ENCODE assay signal across 8 mouse cellular contexts in the genomic region with DNA sequence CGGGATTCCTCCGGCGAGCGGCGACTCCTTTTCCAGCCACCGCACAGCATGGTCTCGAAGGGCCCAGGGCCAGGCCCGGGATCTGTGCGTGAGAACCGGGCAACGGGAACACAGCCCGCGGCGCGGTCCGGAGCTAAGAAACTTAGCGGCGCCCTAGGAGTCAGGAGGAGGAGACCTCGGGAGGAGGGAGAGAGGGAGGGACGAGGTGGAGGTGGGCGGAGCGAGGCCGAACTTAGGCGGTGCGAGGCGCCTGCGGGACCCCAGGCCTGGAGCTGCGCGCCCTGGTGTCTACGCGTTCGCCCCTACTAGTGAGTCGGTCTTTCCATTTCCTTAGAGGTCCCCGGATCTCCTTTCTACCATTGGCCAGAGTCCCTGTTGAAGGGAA. TPM values are rescaled to one million over a fixed set of nuclear protein-coding genes. Genes with fewer than 3 reads are reported as not detected.
A peak's percentile ranks its signal among the peaks of the same experiment; 100 is the strongest.
DNase-seq lines count a peak whose midpoint lies in the region; ATAC-seq lines count a peak whose summit lies in the region.

Plcd3 (minus strand) TSS at position 178 of the 385 bp plus-strand sequence.
Acbd4 (plus strand) TSS at position 202 of the 385 bp plus-strand sequence.

- peaks cover 9% of the 10 kb centered on the region; the same call in 1 of the 2 replicates for H3K27me3 ChIP-seq in hindbrain, embryonic 16.5 days (replicated peaks; ENCODE audit: control insufficient read depth, insufficient read depth, low read length)
- peaks cover 57% of the 10 kb centered on the region for H3K27me3 ChIP-seq in megakaryocyte, embryonic 14.5 days (replicated peaks)

- H3K27ac ChIP-seq in hindbrain, embryonic 16.5 days (ENCODE audit: low read depth, low read length) = no peak within 1 kb of the TSS

- H3K9me3 ChIP-seq in hindbrain, embryonic 16.5 days (ENCODE audit: control insufficient read depth, low read length) = no peaks in the 10 kb centered on the region
- H3K9me3 ChIP-seq in megakaryocyte, embryonic 14.5 days = no peaks in the 10 kb centered on the region

- peak within 1 kb of the TSS; percentile 76 for H3K4me2 ChIP-seq in hindbrain, embryonic 16.5 days (ENCODE audit: low read length)

- ATAC-seq in common myeloid progenitor, adult 5-6 weeks (replicated peaks; ENCODE audit: low read depth, poor library complexity, severe bottlenecking) = peak; percentile 40
- peak; percentile 48 for ATAC-seq in hindbrain, embryonic 16.5 days

- WGBS in hindbrain, embryonic 16.5 days = under 1% methylated on average over 34 of the region's 34 CpGs

- peak within 1 kb of the TSS; percentile 49 for H3K4me3 ChIP-seq in hindbrain, embryonic 16.5 days (ENCODE audit: low read length)
- peak within 1 kb of the TSS; percentile 97 for H3K4me3 ChIP-seq in megakaryocyte, embryonic 14.5 days (replicated peaks)

- DNase-seq in adrenal gland, adult 18-20 months (ENCODE audit: low spot score in 2 of 2) = peak; percentile 85 to 87
- peak; percentile 80 for DNase-seq in gastrocnemius, postnatal 10 days
- DNase-seq in left cerebral cortex, postnatal 14 days (ENCODE audit: low spot score in 2 of 2) = peak; percentile 58 to 70
- DNase-seq in right cerebral cortex, postnatal 14 days = peak; percentile 54
- DNase-seq in yolk sac, embryonic 10.5 days (ENCODE audit: low spot score) = peak; percentile 88

- intact Hi-C loops in left cerebral cortex, postnatal 14 days (cut with DNase I) = loop anchor here (5.0 kb wide), 1 partner anchor 221 kb away; no protein-coding TSS in a partner anchor

- no peaks in the 10 kb centered on the region for H3K36me3 ChIP-seq in hindbrain, embryonic 16.5 days (ENCODE audit: control insufficient read depth, insufficient read depth, low read length)
- peaks cover 23% of the 10 kb centered on the region for H3K36me3 ChIP-seq in megakaryocyte, embryonic 14.5 days (replicated peaks; ENCODE audit: low read length)

- peaks cover 16% of the 10 kb centered on the region for H3K4me1 ChIP-seq in hindbrain, embryonic 16.5 days (ENCODE audit: control insufficient read depth, insufficient read depth, low read depth, low read length)
- H3K4me1 ChIP-seq in megakaryocyte, embryonic 14.5 days = peaks cover 55% of the 10 kb centered on the region

- H3K9ac ChIP-seq in hindbrain, embryonic 16.5 days (ENCODE audit: low read depth, low read length) = peak within 1 kb of the TSS; percentile 41

RNA-seq across cellular contexts. Expression of gene Plcd3, which starts in this region (rescaled TPM):
- total RNA-seq in adrenal gland, adult 18-20 months (2021) = 10 to 100 TPM in 1 of 2 experiments, 1 to 10 TPM in 1; 6.6 to 12.0 TPM
- 0.27 and 3.6 TPM in 2 replicates for total RNA-seq in common myeloid progenitor, adult 5-6 weeks (2017)
- total RNA-seq in gastrocnemius, postnatal 10 days (2021) = 1 to 10 TPM; 5.8 to 8.6 TPM
- 4.7 and 4.9 TPM in 2 replicates for polyA plus RNA-seq in hindbrain, embryonic 16.5 days (2015; fragmentation: Nextera tagmentation; extraction: Ambion mirVana)
- 10 to 100 TPM; 14.1 to 14.7 TPM for total RNA-seq in left cerebral cortex, postnatal 14 days (2021)
- polyA plus RNA-seq in megakaryocyte, embryonic 14.5 days (2012; ENCODE audit: insufficient read depth, low replicate concordance) = 0.18 TPM in 1 of 2 replicates, not detected in the other

RNA-seq across cellular contexts. Expression of gene Acbd4, which starts in this region (rescaled TPM):
- 100 to 1,000 TPM; 116 to 169 TPM for total RNA-seq in adrenal gland, adult 18-20 months (2021)
- 9.2 and 9.3 TPM in 2 replicates for total RNA-seq in common myeloid progenitor, adult 5-6 weeks (2017)
- total RNA-seq in gastrocnemius, postnatal 10 days (2021) = 10 to 100 TPM; 34.9 to 50.5 TPM
- 14.2 and 16.4 TPM in 2 replicates for polyA plus RNA-seq in hindbrain, embryonic 16.5 days (2015; fragmentation: Nextera tagmentation; extraction: Ambion mirVana)
- 10 to 100 TPM; 71.3 to 71.5 TPM for total RNA-seq in left cerebral cortex, postnatal 14 days (2021)
- 42.5 and 61.0 TPM in 2 replicates for polyA plus RNA-seq in megakaryocyte, embryonic 14.5 days (2012; ENCODE audit: insufficient read depth, low replicate concordance)
